Mouse (Mus musculus) thymus, adult 2 months (tissue): ENCODE data around the gene Maml3.

Source experiments
- CTCF ChIP-seq: fragments of 200-500 bp; IDR thresholded peaks from 2 replicates; pipeline ENCODE4 v1.5.1; 2012; ENCODE audit warnings: mild to moderate bottlenecking, control low read depth, low read length, moderate library complexity, borderline replicate concordance; ENCODE audit not compliant: control insufficient read depth, poor library complexity, insufficient read depth; ENCODE audit errors: extremely low read depth
- POLR2A ChIP-seq: fragments of 200-500 bp; IDR thresholded peaks from 2 replicates; pipeline ENCODE4 v1.6.1; 2012; ENCODE audit warnings: mild to moderate bottlenecking, low read length, control low read depth, moderate library complexity; ENCODE audit not compliant: control insufficient read depth, poor library complexity, insufficient read depth; ENCODE audit errors: extremely low read depth

DNA sequence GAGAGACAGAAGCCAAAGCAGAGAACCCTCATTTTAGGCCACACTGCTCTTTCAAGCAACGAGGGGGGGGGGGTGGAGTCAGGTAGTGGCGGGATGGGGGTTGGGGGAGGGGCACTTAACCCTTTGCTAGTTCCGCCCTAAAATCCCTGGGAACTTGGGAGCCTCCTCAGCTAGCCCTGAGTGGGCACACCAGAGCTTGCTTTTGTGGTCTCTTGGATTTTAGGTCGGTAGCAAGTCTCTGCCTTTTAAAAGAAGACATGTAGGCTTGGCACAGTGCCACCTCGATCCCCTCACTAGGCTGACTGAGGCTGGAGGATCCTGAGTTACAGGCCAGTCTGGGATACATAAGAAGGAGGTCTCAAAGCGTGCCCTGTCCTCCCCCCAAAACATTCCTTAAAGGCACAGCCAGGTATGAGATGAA is 59.6 kb downstream of the Maml3 start:
- no peak for TF ChIP-seq CTCF
- TF ChIP-seq POLR2A, result no peak
